Mouse (Mus musculus) gastrocnemius, postnatal 4 days (tissue): ENCODE results near the gene Ptchd3. TPM values are rescaled to one million over a fixed set of nuclear protein-coding genes. Genes with fewer than 3 reads are reported as not detected.

Experiments used
- DNase-seq, 2 experiments: peaks; one replicate each; pipeline ENCODE4 v3.0.0; 2021 to 2022; ENCODE audit warnings: low spot score in 2 of 2, mixed read lengths in 2 of 2
- long read RNA-seq, 2 experiments: library from polyadenylated mRNA; stranded (forward); transcript quantifications; one replicate each; pipeline ENCODE4 v2.0.0; 2021
- total RNA-seq, 2 experiments: library from RNA; stranded (reverse); gene quantifications; 2 replicates each; pipeline ENCODE4 v1.2.3; 2021

The Ptchd3 gene
- total RNA-seq: not detected
- long read RNA-seq, experiment 1: 0 reads
- long read RNA-seq, experiment 2: 0 reads

DNA sequence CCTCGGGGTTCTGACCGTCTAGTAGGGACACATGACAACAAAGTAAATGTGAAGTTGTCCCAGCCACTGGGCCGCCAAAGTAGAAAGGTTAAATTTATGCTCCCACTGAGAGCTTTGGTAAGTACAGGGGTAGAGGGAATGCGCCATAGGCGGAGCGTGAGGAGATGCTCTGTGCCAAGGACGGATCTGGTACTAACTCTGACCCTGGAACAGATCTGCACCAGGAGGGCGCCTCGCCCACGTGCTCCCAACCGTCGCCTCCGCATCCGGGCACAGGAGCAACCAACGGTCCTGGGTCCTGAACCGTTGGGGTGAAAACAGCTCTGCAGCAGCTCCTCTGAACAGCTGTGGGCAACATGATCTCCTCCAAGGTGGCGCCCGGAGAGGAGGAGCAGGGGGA lies at the start of gene Ptchd3:
TSS of gene Ptchd3 (plus strand) at position 301 of the 400 bp plus-strand sequence.
- no peak for DNase-seq

DNA sequence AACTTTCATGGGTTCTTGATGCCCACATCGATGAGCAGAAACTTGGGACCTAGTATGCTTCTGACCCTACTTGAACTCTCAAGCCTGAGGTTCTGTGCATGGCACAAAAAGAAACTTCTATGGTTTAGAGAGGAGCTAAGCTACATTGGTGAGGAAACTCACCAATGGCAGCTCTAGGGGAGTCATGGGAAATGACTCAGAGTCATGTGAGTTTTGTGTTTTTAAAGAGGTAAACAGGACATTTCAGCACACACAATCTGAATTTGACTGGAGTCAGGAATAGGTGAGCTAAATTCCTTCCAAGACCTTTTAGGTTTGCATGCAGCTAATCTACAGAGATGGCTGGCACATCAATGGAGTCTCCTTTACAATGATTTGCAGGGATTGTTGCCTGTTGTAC lies 48.2 kb upstream of the Ptchd3 start:
- no peak for DNase-seq

DNA sequence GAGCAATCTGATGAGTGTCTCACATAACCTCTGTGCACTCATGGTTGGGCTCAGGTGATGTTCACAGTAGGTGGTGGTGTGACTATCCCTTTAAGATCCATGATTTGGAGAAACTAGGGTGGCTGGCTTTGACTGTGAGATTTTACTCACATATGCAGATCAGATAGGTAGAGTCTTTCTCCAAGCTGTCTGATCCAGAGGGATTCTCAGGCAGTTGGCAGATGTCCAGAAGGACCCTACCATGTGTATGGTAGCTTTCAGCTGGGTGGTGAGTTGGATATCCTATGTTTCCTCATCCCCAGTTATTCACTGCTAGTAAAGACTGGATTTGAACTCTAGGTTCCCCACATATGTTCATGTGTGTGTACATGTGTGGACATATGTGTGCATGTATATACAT lies 42.6 kb upstream of the Ptchd3 start:
- DNase-seq: no peak

DNA sequence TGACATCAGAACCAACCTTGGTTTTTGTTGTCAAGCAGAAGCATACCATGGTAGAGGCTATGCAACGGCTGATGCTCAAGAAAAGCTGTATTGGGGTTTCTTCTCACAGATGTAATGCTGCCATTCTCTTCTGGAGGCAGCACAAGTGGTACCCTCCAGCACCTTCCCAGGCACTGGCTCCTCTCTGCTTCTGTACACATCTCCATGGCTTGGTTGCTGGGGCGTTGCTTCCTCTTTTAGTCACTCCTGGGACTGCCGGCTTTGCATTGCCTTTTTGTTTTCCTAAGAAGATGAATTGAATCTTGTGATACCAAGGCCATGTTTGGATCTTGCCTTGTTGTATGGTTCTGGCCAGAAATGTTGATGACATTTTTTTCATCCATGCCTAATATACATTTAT lies 40.5 kb upstream of the Ptchd3 start:
- DNase-seq: no peak

DNA sequence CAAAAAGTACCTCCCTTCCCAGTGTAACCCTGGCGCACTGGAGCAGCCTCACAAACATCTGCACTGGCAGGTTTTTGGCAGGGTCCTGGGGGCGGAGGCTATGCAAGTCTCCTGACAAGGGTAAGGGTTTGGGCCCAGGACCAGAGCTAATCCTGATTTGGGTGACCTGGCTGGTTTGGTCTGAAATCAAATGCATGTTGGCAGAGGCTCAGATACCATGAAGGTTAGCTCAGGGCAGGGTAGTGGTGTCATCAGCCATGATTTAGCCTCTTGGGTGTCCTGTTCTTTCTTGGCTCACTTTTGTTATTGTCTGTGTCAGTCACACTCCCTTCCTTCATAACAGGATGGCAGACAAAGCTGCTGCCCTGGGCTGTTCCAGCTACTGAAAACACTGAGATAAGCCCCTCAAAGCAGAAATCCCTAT lies 39.4 kb upstream of the Ptchd3 start:
- peak in 1 of 2 experiments; percentile 53 for DNase-seq

DNA sequence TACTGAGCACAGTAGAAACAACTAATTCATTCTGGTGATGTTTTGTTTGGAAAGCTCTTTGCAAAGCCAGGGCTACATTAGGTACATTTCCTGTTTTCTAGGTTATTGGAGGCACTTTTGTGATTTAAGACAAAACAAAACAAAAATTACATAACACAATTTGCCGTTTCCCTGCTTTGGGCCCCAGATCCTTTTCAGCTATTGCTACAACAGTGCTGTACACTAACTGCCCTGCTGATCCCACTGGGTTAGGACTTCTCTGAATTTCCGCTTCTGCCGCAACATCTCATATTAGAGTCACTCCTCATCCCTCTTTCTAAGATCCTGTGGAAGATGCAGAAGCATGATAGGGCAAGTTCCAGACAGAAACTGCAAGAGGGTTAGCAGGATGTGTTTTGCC lies 38.6 kb upstream of the Ptchd3 start:
- DNase-seq: no peak

DNA sequence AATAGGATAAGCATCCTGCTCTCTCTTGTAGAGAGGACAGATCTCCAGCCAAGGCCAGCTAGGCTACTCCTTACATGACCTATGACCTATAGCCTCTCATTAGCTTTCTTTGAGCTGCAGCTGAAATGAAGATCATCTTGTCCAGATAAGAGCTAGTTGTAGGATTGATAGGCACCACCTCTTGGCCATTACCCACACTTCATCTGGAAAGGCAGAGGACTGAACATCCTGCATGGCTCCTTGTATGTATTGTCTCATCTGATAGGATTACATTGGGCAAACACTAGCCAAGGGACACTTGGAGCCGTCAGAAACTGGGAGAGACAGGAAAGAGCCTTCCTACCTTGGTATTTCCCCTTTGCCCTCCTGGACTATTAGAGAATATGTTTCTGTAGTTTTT lies 38.1 kb upstream of the Ptchd3 start:
- no peak for DNase-seq

DNA sequence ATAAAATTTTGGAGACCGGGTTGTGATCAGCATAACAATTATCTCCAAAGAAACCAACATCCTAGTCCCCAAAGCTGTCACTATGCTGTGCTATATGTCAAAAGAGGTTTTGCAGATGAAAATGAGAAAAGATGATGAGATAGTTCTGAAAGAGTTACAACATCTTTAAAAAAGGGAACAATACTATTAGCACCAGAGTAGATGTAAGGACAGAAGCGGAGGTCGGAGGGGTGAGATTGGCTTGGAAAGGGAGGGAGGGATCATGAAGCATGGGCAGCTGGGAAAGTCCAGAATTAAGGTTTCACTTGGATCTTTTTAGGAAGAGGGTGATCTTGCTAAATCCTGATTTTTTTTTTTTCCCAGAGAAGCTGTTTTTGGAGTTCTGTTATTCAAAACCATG lies 36.5 kb upstream of the Ptchd3 start:
- no peak for DNase-seq

DNA sequence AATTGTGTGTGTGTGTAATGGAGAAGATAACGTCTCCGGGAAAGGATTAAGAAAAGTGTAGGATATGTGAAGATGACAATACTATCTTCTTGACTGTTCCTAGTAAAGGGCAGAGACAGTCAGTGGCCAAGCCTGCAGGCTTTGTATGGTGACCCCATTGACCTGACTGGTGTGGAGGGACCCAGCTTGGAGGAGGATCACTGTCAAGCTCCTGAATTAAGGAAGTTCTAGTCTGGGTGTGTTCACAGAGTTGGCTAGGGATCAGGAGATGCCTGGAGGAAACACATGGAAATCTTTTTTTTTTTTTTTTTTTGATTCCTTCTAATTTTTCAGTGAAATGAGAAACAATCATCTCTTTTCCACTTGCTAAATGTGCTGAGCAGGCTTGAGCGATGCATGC lies 35.9 kb upstream of the Ptchd3 start:
- DNase-seq: no peak

DNA sequence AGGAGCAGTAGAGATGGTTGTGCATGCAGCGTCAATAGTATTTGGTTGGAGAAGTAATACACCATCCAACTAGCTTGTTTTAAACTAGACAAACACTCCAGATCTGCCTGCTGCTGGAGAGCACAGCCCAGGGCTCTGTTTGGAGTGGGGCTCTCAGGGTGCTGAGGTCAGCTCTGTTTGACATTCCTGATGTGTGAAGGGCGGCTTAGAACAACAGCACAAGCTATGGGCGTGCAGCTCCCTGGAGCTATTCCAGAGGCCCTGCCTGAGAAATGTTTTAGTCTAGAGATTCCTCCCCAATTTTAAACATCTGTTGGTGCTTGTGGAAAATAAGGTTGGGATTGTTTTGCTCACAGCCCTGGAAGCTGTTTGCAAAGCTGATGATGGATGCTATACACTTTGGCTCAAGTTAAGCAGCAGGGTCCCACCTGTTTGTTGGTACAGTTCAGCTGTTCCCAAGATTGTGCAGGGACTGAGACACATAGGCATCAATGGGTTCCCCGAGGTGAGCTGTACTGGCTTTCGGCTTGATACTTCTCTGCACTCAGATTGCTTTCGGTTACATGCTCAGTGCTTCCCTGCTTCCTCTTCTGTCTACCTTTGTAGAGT lies 35.4 kb upstream of the Ptchd3 start:
- peak in 1 of 2 experiments; percentile 64 for DNase-seq

DNA sequence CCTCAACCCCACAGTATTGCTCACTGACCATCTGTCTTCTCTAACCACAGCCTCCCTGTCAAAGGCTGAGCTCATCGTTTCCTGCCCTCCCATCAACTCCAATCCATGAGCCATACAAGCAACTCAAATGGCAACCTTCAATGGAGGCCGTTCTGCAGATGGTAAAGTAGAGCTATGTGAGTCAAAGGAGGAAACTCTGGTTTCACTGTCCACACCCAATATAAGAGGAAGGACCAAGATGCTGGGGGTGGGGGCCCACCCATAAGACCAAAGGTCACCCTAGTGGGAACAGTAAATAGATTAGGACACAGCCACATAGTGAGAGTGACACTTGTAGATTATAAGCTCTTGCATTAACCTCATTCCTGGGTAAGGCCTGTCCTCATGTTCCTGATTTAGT lies 34.1 kb upstream of the Ptchd3 start:
- no peak for DNase-seq

DNA sequence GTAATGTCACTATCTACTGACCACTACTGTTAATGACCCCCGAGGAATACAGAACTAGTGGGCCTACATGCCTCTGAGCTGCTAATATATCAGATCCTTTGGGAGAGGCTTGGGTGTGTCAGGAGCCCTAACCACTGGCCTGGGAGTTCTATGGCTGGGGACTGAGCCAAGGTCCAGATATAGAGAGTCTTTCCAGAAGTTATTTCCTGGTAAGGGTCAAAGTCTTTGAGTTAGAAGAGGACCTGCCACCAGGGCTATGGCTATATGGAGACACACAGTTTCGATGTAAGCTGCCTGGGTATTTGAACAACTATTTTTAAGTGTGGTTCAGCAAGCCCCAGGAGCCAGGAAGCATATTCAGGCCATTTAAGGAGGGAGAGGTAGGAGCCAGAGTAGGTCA lies 31.5 kb upstream of the Ptchd3 start:
- no peak for DNase-seq

DNA sequence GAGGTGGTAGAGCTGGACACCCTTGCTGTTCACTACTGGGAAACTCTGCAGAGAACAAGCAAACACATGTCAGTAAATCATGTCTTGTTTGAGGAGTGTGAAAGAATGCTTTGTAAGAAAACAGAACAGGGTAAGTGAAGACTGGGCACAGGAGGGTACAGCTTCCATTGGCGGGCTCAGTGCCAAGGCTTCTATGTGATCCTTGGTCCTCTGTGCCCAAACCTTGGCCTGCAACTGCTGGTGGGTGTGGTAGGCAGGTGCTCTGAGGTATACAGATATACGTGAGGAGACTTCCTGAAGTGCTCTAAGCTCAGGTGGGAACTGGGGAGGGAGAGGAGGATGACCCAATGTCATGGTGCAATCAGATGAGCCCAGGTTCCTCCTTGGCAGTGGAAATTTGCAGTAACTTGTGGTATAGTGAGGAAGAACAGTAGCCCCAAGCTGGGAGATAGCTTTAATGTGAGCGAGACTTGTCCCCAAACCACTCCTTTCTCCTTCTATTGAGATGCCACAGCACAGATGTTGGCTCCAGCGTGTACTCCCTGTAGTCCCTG lies 30.2 kb upstream of the Ptchd3 start:
- DNase-seq: no peak

DNA sequence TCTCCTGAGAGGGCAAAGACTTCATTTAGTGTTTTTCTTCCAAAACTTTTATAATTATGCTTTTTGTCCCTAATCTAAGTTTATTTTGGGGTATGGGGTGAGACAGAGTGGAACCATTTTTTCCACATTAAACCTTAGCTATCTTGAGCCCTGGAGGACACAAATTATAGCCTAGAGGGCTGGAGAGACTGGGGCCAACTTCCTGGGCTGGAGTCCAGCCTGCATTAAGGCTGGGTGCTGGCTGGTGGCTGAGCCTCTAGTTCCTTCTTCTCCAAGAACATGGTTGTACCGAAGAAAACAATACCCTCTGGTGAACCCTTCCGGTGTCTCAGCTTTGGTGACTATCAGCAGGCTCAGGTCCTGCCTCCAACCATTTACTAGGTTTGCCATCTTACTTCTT lies 27.3 kb upstream of the Ptchd3 start:
- DNase-seq: no peak

DNA sequence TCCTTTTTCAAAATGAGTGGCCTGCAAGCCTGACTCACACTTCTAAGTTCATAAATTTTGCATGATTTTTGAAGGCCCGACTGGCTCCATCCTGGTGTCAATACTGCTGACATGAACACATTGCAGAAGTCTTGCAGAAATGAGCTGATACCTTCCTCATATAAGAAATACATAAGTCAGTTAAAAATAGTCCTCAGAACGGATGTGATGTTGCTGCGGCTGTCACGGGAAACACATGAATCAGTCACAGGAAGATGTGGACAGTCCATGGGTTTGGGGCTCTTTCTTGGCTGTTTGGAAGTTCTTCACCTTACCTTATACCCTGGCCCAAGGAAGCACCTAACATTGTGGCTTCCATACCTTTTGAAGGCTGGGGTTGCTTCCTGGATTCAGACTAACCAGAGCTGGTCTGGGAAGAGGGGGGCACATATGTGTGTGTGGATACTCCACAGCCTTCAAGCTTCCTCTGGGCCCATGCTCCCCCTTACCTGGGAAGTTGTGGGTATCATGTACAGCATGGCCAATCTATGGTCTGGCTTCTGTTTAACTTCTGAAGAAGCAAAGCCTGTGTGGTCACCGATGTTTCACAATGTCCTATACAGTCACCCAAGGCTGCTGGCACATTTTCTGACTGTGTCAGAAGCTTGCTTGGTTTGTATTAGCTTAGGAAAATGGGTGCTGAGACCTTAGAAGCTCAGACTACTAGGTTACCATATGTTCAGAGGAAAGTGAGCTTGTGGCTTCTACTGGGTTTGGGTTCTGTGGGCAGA lies 25.6 kb upstream of the Ptchd3 start:
- DNase-seq: no peak

DNA sequence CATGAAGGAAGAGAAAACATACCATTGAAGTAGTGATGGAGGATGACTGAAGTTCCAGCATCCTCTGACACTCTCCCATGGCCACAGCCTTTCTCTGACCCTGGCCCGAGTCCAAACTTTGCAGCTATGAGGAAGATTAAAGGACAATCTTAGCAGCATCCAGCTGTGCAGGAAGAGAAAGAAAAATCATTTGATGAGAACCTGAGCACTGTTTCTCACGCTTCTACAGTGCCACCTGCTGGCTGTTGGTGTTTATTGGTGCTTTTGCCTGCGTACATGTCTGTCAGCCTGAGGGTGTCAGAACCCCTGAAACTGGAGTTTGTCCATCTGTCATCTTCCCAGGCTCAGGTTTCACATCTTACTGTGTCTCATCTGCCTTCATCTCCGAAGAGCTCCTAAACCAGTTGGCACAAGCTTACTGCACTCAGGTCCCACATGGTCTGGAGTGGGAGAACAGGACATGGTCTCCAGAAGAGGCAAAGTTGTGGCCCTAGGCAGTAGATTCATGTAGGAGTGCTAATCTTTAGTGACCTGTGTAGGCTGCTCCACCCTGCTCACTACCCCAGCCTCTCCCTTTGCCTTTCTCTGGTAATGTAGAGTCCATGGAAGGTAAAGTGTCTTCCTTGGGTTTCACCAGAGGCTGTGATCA lies 21.7 kb upstream of the Ptchd3 start:
- DNase-seq: peak; percentile 62 to 82

DNA sequence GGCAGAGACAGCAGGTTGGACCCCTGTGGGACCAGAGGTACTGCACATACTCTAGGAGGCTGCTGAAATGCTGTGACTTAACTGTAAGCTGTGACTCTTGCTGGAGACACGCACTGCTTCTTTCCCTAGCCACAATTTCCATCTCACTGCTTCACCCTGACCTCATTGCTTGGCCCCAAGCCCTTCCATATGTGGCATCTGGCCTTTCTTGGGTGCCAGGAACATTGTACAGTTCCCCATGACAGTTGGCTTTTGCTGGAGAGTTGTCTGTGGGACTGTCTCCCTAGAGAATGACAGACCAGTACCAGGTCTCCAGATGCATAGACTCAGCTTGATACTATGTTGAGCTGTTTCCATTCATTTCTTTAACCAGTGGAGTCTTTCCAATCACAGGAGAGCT lies 21.2 kb upstream of the Ptchd3 start:
- no peak for DNase-seq

DNA sequence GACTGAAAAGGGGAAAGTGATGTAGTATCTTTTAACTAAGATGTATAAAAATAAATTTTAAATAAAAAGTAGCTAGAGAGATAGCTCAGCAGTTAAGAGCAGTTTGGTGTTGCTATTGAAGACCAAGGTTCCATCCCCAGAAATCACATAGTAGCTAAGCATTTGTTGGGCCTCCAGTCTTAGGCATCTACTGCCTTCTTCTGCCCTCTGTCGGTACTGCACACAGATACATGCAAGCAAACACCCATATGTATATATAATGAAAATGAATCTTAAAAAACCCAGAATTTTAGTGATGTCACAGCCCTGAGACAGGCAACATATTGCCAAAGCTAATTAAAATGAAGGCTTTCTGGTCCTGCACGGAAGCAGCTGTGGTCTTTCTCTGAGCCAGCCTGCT lies 15.9 kb downstream of the Ptchd3 start:
- no peak for DNase-seq

DNA sequence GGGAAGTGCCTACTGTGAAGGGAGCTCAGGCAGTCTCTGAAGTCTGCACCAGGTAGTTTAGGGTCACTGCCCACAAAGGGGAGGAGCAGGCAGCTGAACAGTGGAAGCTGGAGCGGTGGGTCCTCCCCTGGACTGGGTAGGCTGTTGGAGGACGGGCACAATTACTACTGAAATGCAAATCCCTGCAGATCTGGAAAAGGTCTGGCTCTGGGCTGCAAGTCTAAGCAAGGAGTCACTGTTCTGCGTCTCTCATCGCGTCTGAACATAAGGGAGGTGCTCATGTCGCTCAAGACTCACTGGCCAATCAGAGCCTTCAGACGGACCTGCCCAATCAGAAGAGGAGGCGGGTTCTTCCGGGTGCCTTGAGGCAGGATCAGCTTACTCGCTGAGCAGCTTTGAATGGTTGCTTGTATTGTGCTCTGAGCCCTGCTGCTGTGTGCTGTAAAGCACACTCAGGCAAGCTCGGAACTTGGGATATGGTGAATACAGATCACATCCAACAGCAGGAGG lies 17.8 kb downstream of the Ptchd3 start:
- peak; percentile 23 to 67 for DNase-seq
